Mouse (Mus musculus) heart, embryonic 13.5 days (tissue): Measurements from ENCODE around the gene Pcp4. TPM values are rescaled to one million over a fixed set of nuclear protein-coding genes. Genes with fewer than 3 reads are reported as not detected.

Experiments used
- ATAC-seq: fragments of 200-750 bp; cut with Nextera tagmentation; 2 replicates; pipeline ENCODE4 v1.8.0; 2017; ENCODE audit warnings: moderate TSS enrichment; ENCODE audit not compliant: insufficient number of reproducible peaks, low FRiP score, low TSS enrichment; ENCODE audit errors: extremely low read depth
- H3K27ac ChIP-seq: fragments of 300-500 bp; sonication (generic); replicated peaks from 2 replicates; pipeline ENCODE4 v1.5.1; 2015; ENCODE audit warnings: moderate library complexity, mild to moderate bottlenecking, inconsistent platforms
- H3K27me3 ChIP-seq: fragments of 300-500 bp; sonication (generic); replicated peaks from 2 replicates; pipeline ENCODE4 v1.6.1; 2015; ENCODE audit warnings: mild to moderate bottlenecking, inconsistent platforms
- H3K36me3 ChIP-seq: fragments of 300-500 bp; sonication (generic); 2 replicates; pipeline ENCODE4 v1.6.1; 2015; ENCODE audit warnings: mild to moderate bottlenecking, inconsistent platforms
- H3K4me1 ChIP-seq: fragments of 300-500 bp; sonication (generic); 2 replicates; pipeline ENCODE4 v1.6.1; 2015; ENCODE audit warnings: inconsistent platforms
- H3K4me2 ChIP-seq: fragments of 300-500 bp; sonication (generic); 2 replicates; pipeline ENCODE4 v1.6.1; 2015; ENCODE audit warnings: inconsistent platforms, mild to moderate bottlenecking, moderate library complexity
- H3K4me3 ChIP-seq: fragments of 300-500 bp; sonication (generic); 2 replicates; pipeline ENCODE4 v1.5.1; 2015; ENCODE audit warnings: moderate library complexity, mild to moderate bottlenecking, inconsistent platforms
- H3K9ac ChIP-seq: fragments of 300-500 bp; sonication (generic); 2 replicates; pipeline ENCODE4 v1.6.1; 2015; ENCODE audit warnings: inconsistent platforms, mild to moderate bottlenecking, moderate library complexity
- H3K9me3 ChIP-seq: fragments of 300-500 bp; sonication (generic); 2 replicates; pipeline ENCODE4 v1.6.1; 2016; ENCODE audit warnings: inconsistent platforms
- WGBS: fragments of 180-500 bp; shearing (Covaris S2); methylation state at CpG from one replicate; pipeline ENCODE4 v1.1.7; 2015; ENCODE audit warnings: mixed read lengths; 5-methylcytosine and 5-hydroxymethylcytosine counted together
- polyA plus RNA-seq: library from polyadenylated mRNA; unstranded; fragments of >200 nt; fragmentation: Nextera tagmentation; extraction: Ambion mirVana; gene quantifications from 2 replicates; pipeline ENCODE4 v1.2.1, GENCODE M21; 2015

Pcp4 gene
- polyA plus RNA-seq, 1 experiment from 2014 or later, result 2.8 TPM

GRCm38 (mm10) chr16:96454086-96454485 is 13.3 kb upstream of the Pcp4 start:
- H3K9ac ChIP-seq, result no peak overlapping the region

GRCm38 (mm10) chr16:96457612-96458011 is 9.8 kb upstream of the Pcp4 start:
- no peaks in the 10 kb centered on the region for H3K9me3 ChIP-seq
- H3K4me1 ChIP-seq, result no peaks in the 10 kb centered on the region
- WGBS, result 84% methylated on average over 5 of the region's 5 CpGs
- H3K27ac ChIP-seq, result no peak overlapping the region
- 0 out of 2 replicates have a peak, but pooled peaks cover 5% of the 10 kb centered on the region for H3K27me3 ChIP-seq
- no peak overlapping the region for H3K9ac ChIP-seq
- no peak for ATAC-seq
- H3K4me2 ChIP-seq, result no peak overlapping the region
- H3K36me3 ChIP-seq, result no peaks in the 10 kb centered on the region
- no peak overlapping the region for H3K4me3 ChIP-seq

More at GRCm38 (mm10) chr16:96454086-96454485, 13.3 kb upstream of the Pcp4 start:
- Histone ChIP-seq H3K27me3 (no peaks in the 10 kb centered on the region), H3K4me2 (no peak overlapping the region), H3K9me3 (no peaks in the 10 kb centered on the region), H3K27ac (no peak overlapping the region), H3K36me3 (no peaks in the 10 kb centered on the region), H3K4me1 (no peaks in the 10 kb centered on the region), H3K4me3 (no peak overlapping the region)
- no peak for ATAC-seq

- Histone ChIP-seq H3K27me3 (0 out of 2 replicates have a peak, but pooled peaks cover 5% of the 10 kb centered on the region), H3K27ac (no peak overlapping the region), H3K9ac (no peak overlapping the region), H3K4me3 (no peak overlapping the region), H3K36me3 (no peaks in the 10 kb centered on the region), H3K4me2 (no peak overlapping the region), H3K4me1 (no peaks in the 10 kb centered on the region), H3K9me3 (no peaks in the 10 kb centered on the region)
- WGBS, result 69% methylated on average over 2 of the region's 2 CpGs
- no peak for ATAC-seq
These were observed 8.1 kb upstream of the Pcp4 start for GRCm38 (mm10) chr16:96459356-96459755.

GRCm38 (mm10) chr16:96460788-96461187 is 6.6 kb upstream of the Pcp4 start:
- H3K27ac ChIP-seq, result no peak overlapping the region
- no peaks in the 10 kb centered on the region for H3K4me1 ChIP-seq
- H3K9me3 ChIP-seq, result no peaks in the 10 kb centered on the region
- ATAC-seq, result no peak
- H3K9ac ChIP-seq, result no peak overlapping the region
- no peak overlapping the region for H3K4me2 ChIP-seq
- peaks cover 19% of the 10 kb centered on the region for H3K27me3 ChIP-seq
- 73% methylated on average over 3 of the region's 3 CpGs for WGBS
- H3K36me3 ChIP-seq, result no peaks in the 10 kb centered on the region
- H3K4me3 ChIP-seq, result no peak overlapping the region

GRCm38 (mm10) chr16:96468011-96468410 is 605 bp downstream of the Pcp4 start:
- Histone ChIP-seq H3K4me1 (peaks cover 18% of the 10 kb centered on the region), H3K9me3 (no peaks in the 10 kb centered on the region), H3K36me3 (no peaks in the 10 kb centered on the region), H3K9ac (no peak overlapping the region), H3K4me2 (no peak overlapping the region), H3K27me3 (peaks cover 36% of the 10 kb centered on the region), H3K27ac (no peak overlapping the region), H3K4me3 (no peak overlapping the region)
- ATAC-seq, result no peak
- WGBS, result 58% methylated on average over 4 of the region's 4 CpGs

DNA sequence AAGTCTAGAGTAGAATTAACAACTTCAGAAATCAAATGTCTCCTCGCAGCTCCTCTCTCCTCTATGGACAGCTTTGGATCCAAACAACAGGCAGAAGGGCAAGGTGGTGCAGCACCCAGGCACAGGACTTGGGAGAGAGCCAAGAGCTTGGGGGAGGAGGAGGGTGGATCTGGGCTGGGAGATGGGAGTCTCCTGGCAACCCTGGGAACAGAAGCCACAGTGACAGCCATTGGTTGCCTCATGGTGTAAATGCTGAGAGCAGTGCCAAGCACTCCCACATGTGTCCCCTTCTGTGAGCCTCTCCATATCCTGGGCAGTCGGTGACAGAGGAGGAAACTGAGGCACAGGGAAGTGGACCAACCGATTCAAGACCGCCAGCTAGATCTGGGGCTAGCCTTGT is 1.3 kb downstream of the Pcp4 start:
- Histone ChIP-seq H3K27ac (no peak overlapping the region), H3K9ac (no peak overlapping the region), H3K27me3 (peaks cover 36% of the 10 kb centered on the region), H3K36me3 (no peaks in the 10 kb centered on the region), H3K4me1 (peaks cover 18% of the 10 kb centered on the region), H3K4me3 (no peak overlapping the region), H3K9me3 (no peaks in the 10 kb centered on the region), H3K4me2 (no peak overlapping the region)
- no peak for ATAC-seq
- WGBS, result 77% methylated on average over 4 of the region's 4 CpGs

- Histone ChIP-seq H3K9me3 (no peaks in the 10 kb centered on the region), H3K4me2 (no peak overlapping the region), H3K27ac (no peak overlapping the region), H3K4me1 (peaks cover 18% of the 10 kb centered on the region), H3K4me3 (no peak overlapping the region), H3K9ac (no peak overlapping the region), H3K36me3 (no peaks in the 10 kb centered on the region), H3K27me3 (peaks cover 33% of the 10 kb centered on the region)
- WGBS, result 52% methylated on average over 4 of the region's 4 CpGs
- ATAC-seq, result no peak
These were observed 2.2 kb downstream of the Pcp4 start for GRCm38 (mm10) chr16:96469640-96470039.

GRCm38 (mm10) chr16:96472361-96472760 is 5.0 kb downstream of the Pcp4 start:
- 19% methylated on average over 5 of the region's 5 CpGs for WGBS
- peaks cover 18% of the 10 kb centered on the region for H3K4me1 ChIP-seq
- H3K9ac ChIP-seq, result peak overlapping the region; percentile 55
- H3K27ac ChIP-seq, result peak overlapping the region; percentile 60
- H3K4me3 ChIP-seq, result no peak overlapping the region
- no peaks in the 10 kb centered on the region for H3K36me3 ChIP-seq
- ATAC-seq, result no peak
- H3K9me3 ChIP-seq, result no peaks in the 10 kb centered on the region
- peak overlapping the region; percentile 49 for H3K4me2 ChIP-seq
- H3K27me3 ChIP-seq, result peaks cover 12% of the 10 kb centered on the region

GRCm38 (mm10) chr16:96472816-96473215 is 5.4 kb downstream of the Pcp4 start:
- Histone ChIP-seq H3K27ac (peak overlapping the region; percentile 60), H3K9ac (peak overlapping the region; percentile 55), H3K27me3 (peaks cover 12% of the 10 kb centered on the region), H3K9me3 (no peaks in the 10 kb centered on the region), H3K4me3 (no peak overlapping the region), H3K4me2 (peak overlapping the region; percentile 49), H3K4me1 (peaks cover 15% of the 10 kb centered on the region), H3K36me3 (no peaks in the 10 kb centered on the region)
- WGBS, result 30% methylated on average over 7 of the region's 7 CpGs
- no peak; the same call in 1 of the 2 replicates for ATAC-seq

GRCm38 (mm10) chr16:96474185-96474584 is 6.8 kb downstream of the Pcp4 start:
- H3K4me3 ChIP-seq, result no peak overlapping the region
- peaks cover 3% of the 10 kb centered on the region; the same call in 1 of the 2 replicates for H3K27me3 ChIP-seq
- no peak overlapping the region for H3K9ac ChIP-seq
- ATAC-seq, result no peak
- H3K4me2 ChIP-seq, result no peak overlapping the region
- no peaks in the 10 kb centered on the region for H3K36me3 ChIP-seq
- 64% methylated on average over 3 of the region's 3 CpGs for WGBS
- no peaks in the 10 kb centered on the region for H3K9me3 ChIP-seq
- peaks cover 10% of the 10 kb centered on the region for H3K4me1 ChIP-seq
- H3K27ac ChIP-seq, result no peak overlapping the region

GRCm38 (mm10) chr16:96481791-96482190 is 14.4 kb downstream of the Pcp4 start:
- H3K4me3 ChIP-seq, result no peak overlapping the region
- H3K27me3 ChIP-seq, result no peaks in the 10 kb centered on the region
- H3K36me3 ChIP-seq, result no peaks in the 10 kb centered on the region
- H3K4me1 ChIP-seq, result no peaks in the 10 kb centered on the region
- H3K27ac ChIP-seq, result no peak overlapping the region
- WGBS, result 85% methylated on average over 4 of the region's 4 CpGs
- no peak for ATAC-seq
- H3K4me2 ChIP-seq, result no peak overlapping the region
- H3K9me3 ChIP-seq, result no peaks in the 10 kb centered on the region
- no peak overlapping the region for H3K9ac ChIP-seq

DNA sequence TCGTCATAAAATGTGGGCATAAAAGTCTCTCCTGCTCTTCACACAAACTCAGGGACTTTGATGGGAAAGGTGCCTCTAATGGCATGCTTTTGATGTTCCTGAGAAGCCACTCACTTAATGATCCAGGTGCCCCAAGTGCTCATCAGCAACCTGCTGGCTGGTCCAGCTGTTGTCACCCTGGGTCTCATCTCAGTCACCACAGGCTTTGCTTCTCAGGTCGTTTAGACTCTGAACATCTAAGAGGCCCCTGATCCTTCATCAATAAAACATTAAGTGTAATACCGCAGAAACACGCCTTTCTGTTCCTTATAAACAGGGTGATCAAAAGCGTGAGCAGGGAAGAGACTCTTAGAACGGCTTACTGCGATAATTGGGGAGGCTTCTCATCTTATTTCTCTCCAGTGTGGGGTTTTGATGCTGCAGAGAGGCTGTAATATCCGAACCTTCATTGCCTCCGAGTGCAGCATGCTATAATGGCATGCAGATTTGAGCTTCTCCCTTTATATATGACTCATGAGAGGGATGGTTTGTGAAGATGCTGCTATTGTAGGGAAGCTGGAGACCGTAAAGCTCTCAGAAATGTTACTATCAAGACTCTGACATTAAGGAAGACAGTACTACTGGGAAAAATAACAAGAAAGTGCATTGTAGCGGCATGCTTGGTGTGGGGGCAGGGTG is 19.7 kb downstream of the Pcp4 start:
- 70% methylated on average over 11 of the region's 11 CpGs for WGBS
- H3K4me1 ChIP-seq, result no peaks in the 10 kb centered on the region
- H3K9me3 ChIP-seq, result no peaks in the 10 kb centered on the region

More for the DNA sequence above, 19.7 kb downstream of the Pcp4 start:
- no peak for ATAC-seq
- Histone ChIP-seq H3K4me2 (no peak overlapping the region), H3K36me3 (no peaks in the 10 kb centered on the region), H3K27ac (no peak overlapping the region), H3K4me3 (no peak overlapping the region), H3K9ac (no peak overlapping the region), H3K27me3 (0 out of 2 replicates have a peak, but pooled peaks cover 10% of the 10 kb centered on the region)
